Mouse (Mus musculus) C2C12 (cell line): ENCODE results near the gene Pafah1b2. TPM values are rescaled to one million over a fixed set of nuclear protein-coding genes. Genes with fewer than 3 reads are reported as not detected.
A peak's percentile ranks its signal among the peaks of the same experiment; 100 is the strongest.

Experiments
- H3K27me3 ChIP-seq: one replicate; pipeline ENCODE4 v1.6.1; 2011; ENCODE audit not compliant: control insufficient read depth, insufficient read depth, insufficient read length
- H3K36me3 ChIP-seq: one replicate; pipeline ENCODE4 v1.6.1; 2011; ENCODE audit not compliant: control insufficient read depth, insufficient read depth
- H3K4me3 ChIP-seq: one replicate; pipeline ENCODE4 v1.5.1; 2011; ENCODE audit warnings: mild to moderate bottlenecking, control low read depth; ENCODE audit not compliant: poor library complexity, insufficient read depth, severe bottlenecking
- H3K79me2 ChIP-seq: one replicate; pipeline ENCODE4 v1.6.1; 2011; ENCODE audit not compliant: control insufficient read depth, insufficient read depth
- H3K79me3 ChIP-seq: one replicate; pipeline ENCODE4 v1.6.1; 2011; ENCODE audit warnings: low read depth, control low read depth
- H3ac ChIP-seq: one replicate; pipeline ENCODE3; 2011; ENCODE audit warnings: low read depth; ENCODE audit not compliant: control insufficient read depth, insufficient read length
- CEBPB ChIP-seq: IDR thresholded peaks from one replicate; pipeline ENCODE4 v1.6.1; 2011; ENCODE audit warnings: low read depth, mild to moderate bottlenecking, control low read depth, moderate library complexity
- CTCF ChIP-seq: IDR thresholded peaks from one replicate; pipeline ENCODE4 v1.5.1; 2011; ENCODE audit not compliant: control insufficient read depth, insufficient read depth, insufficient read length
- FOSL1 ChIP-seq: IDR thresholded peaks from one replicate; pipeline ENCODE4 v1.8.0; 2011; ENCODE audit warnings: mild to moderate bottlenecking, low read length; ENCODE audit not compliant: poor library complexity, insufficient read depth, severe bottlenecking
- MAX ChIP-seq: IDR thresholded peaks from one replicate; pipeline ENCODE4 v1.6.1; 2011; ENCODE audit warnings: mild to moderate bottlenecking, control low read depth
- MYOD1 ChIP-seq: IDR thresholded peaks from one replicate; pipeline ENCODE4 v1.6.1; 2011; ENCODE audit warnings: low read depth; ENCODE audit not compliant: control insufficient read depth, insufficient read length
- MYOG ChIP-seq: IDR thresholded peaks from one replicate; pipeline ENCODE4 v1.6.1; 2011; ENCODE audit not compliant: control insufficient read depth, insufficient read length; ENCODE audit errors: extremely low read depth
- USF1 ChIP-seq: IDR thresholded peaks from one replicate; pipeline ENCODE4 v1.6.1; 2011; ENCODE audit warnings: low read depth, mild to moderate bottlenecking, control low read depth, moderate library complexity
- polyA plus RNA-seq: library from polyadenylated mRNA; unstranded; fragments of >200 nt; fragmentation: generic; extraction: Trizol; gene quantifications from one replicate; pipeline ENCODE4 v1.2.1, GENCODE M21; 2012; ENCODE audit warnings: missing spikeins

Pafah1b2 gene
- polyA plus RNA-seq, 1 experiment: 82.4 TPM

DNA sequence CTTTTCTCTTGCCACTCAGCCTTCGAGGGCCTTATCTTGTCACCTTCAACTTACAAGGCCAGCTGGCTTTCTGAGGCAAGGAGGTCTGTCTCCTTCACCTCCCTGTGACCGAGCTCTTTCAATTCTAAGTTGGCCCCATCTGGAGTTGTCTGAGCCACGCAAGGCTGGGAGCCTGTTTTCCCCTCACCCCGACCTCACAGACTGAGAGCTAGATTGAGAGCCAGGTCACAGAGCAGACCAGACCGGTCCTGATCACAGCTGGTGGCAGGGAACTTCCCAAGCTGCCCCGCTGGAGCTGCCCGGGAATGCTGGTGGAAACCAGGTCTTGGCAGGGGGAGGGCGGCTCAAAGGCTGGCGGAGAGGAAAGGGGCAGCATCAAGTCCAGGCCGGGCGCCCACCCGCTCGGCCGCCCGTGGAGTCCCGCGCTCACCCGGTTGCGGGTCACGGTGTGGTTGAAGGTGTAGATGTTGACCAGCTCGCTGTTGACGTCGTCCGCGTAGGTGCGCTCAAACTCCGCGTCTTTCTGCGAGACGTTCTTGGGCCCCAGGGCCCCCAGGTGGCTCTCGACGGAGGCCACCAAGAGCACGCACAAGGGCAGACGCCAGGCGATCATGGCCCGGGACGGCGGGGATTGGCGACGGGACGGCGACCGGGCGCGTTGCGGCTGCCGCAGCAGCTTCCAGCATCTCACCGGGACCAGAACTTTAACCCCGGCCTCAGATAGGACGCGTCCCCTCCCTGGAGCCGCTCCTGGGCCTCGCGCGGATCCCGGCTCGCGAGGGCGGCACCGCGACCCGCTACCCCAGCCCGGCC is 58.0 kb downstream of the Pafah1b2 start:
- TF ChIP-seq USF1 (no peak), MYOG (no peak), CEBPB (no peak), MYOD1 (no peak), CTCF (no peak), MAX (no peak), FOSL1 (no peak)
- Histone ChIP-seq H3ac (peak overlapping the region; percentile 77), H3K79me3 (peaks cover 2% of the 10 kb centered on the region)

DNA sequence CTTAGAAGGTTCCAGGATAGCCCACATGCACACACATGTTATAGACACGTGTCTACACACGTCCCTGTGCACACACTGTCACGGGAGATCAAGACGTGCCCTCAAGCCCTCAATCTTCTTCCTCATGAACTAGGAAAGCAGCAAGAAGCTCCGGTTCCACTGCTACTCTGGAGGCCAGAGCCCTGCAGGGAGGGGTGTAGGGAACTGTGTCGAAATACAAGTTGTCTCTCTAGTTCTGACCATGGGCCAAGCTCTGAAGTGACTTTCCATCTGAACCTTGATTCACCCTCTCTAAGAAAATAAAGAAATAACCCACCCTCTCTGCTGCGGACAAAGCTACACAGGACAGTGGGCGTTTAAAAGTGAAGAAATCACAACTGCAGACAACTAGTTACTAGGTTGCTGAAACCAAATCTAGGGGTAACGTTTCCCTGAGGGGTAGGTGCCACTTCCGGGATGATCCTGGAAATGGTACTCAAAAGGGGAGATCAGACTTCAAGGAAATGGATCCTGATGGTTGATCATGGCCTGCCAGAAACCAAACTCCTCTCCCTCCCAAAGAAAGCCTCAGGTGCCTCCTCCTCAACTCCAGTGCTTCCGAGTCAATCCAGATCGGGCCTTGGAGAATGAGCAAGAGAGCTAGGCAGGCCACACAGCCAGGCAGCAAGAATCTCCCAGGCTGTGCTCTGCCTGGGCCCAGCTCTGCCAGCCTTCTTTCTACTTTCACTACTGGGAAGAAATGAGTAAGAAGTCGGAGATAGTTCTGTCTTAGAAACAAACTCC is 58.8 kb downstream of the Pafah1b2 start:
- Histone ChIP-seq H3K79me3 (peaks cover 2% of the 10 kb centered on the region), H3ac (peak overlapping the region; percentile 77), H3K79me2 (peaks cover 24% of the 10 kb centered on the region), H3K36me3 (peaks cover 22% of the 10 kb centered on the region), H3K4me3 (peak overlapping the region; percentile 74), H3K27me3 (no peaks in the 10 kb centered on the region)
- TF ChIP-seq CEBPB (no peak), MAX (no peak), USF1 (no peak), MYOG (no peak)

More for the DNA sequence above, 58.0 kb downstream of the Pafah1b2 start:
- Histone ChIP-seq H3K27me3 (no peaks in the 10 kb centered on the region), H3K79me2 (peaks cover 24% of the 10 kb centered on the region), H3K4me3 (peak overlapping the region; percentile 74), H3K36me3 (peaks cover 16% of the 10 kb centered on the region)

DNA sequence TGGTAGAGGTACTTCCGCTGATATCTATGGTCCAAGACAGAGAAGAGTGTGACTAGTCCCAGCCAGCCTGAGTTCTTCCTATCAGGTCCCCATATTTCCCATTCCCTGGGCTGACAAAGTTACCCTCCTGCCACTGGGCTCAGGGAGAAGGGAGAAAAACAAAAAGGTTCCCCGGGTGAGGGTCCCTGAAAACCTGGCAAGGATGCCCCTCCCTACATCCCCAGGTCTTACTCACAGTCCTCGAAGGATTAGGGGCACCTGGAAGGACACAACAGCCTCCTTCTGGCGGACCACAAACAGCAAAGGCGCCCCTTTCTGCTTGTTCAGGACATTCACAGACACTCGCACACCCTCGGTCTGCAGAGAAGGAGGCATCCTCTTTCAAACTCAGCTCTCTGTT is 59.6 kb downstream of the Pafah1b2 start:
- Histone ChIP-seq H3K36me3 (peaks cover 22% of the 10 kb centered on the region), H3K79me2 (peaks cover 24% of the 10 kb centered on the region), H3K79me3 (peaks cover 2% of the 10 kb centered on the region), H3K27me3 (no peaks in the 10 kb centered on the region), H3K4me3 (no peak overlapping the region), H3ac (no peak overlapping the region)
- no peak for TF ChIP-seq MYOD1
- no peak for TF ChIP-seq USF1
- no peak for TF ChIP-seq CEBPB
- no peak for TF ChIP-seq MYOG
- TF ChIP-seq FOSL1: no peak
- TF ChIP-seq MAX: no peak
- TF ChIP-seq CTCF: no peak

DNA sequence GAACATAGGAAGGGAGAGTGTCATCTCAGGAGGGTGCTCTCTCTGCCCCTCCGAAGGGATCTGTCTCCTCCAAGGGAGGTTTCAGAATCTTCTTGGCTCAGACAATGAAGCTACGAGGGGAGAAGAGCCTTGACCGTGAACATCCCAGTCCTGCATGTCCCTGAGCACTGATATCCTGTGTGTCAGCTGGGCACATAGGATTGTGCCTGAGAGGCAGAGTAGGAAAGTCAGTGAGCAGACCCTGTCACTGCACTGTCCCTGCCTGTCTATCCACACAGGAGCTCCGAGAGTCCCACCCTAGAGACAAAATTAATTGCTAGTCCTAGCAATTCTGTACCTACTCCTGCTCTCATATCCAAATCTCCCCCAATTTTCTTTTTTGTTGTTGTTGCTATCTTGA is 60.4 kb downstream of the Pafah1b2 start:
- TF ChIP-seq MYOG (no peak), FOSL1 (no peak), MAX (no peak), CTCF (no peak), CEBPB (no peak), MYOD1 (no peak), USF1 (no peak)
- peaks cover 22% of the 10 kb centered on the region for H3K36me3 ChIP-seq
- H3K4me3 ChIP-seq: no peak overlapping the region

DNA sequence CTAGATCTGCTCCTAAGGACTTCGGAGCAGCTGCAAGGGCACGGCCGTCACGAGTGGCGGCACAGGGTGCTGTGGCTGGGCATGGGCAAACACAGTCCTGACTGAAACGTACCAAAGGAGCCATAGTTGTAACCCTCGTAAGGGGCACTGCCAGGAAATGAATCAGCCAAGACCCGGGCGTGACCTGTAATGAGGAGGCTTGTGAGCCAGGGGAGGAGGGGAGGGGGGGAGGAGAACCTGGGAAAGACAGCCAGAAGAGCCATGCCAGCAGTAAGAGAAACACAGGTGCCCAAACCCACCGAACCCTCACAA is 65.7 kb downstream of the Pafah1b2 start:
- Histone ChIP-seq H3K27me3 (no peaks in the 10 kb centered on the region), H3K36me3 (peaks cover 15% of the 10 kb centered on the region), H3ac (no peak overlapping the region), H3K79me2 (no peaks in the 10 kb centered on the region), H3K79me3 (no peaks in the 10 kb centered on the region), H3K4me3 (no peak overlapping the region)
- TF ChIP-seq MYOD1 (no peak), CEBPB (no peak), MAX (no peak), MYOG (no peak), USF1 (no peak), CTCF (no peak), FOSL1 (no peak)

More for the DNA sequence above, 60.4 kb downstream of the Pafah1b2 start:
- H3K79me3 ChIP-seq: peaks cover 2% of the 10 kb centered on the region
- no peak overlapping the region for H3ac ChIP-seq
- no peaks in the 10 kb centered on the region for H3K27me3 ChIP-seq
- peaks cover 24% of the 10 kb centered on the region for H3K79me2 ChIP-seq
